Mouse (Mus musculus) liver, embryonic 15.5 days (tissue): ENCODE results near the gene Gp1ba. TPM values are rescaled to one million over a fixed set of nuclear protein-coding genes. Genes with fewer than 3 reads are reported as not detected.

Source experiments
- ATAC-seq: fragments of 200-750 bp; cut with Nextera tagmentation; 2 replicates; pipeline ENCODE4 v1.8.0; 2017; ENCODE audit warnings: moderate number of reproducible peaks, mild to moderate bottlenecking, moderate library complexity; ENCODE audit not compliant: insufficient read depth
- H3K27ac ChIP-seq: fragments of 300-500 bp; sonication (generic); replicated peaks from 2 replicates; pipeline ENCODE4 v1.5.1; 2015; ENCODE audit warnings: mild to moderate bottlenecking, inconsistent platforms
- H3K27me3 ChIP-seq: fragments of 300-500 bp; sonication (generic); 2 replicates; pipeline ENCODE4 v1.6.1; 2015; ENCODE audit warnings: mild to moderate bottlenecking, inconsistent platforms
- H3K36me3 ChIP-seq: fragments of 300-500 bp; sonication (generic); replicated peaks from 2 replicates; pipeline ENCODE4 v1.6.1; 2015; ENCODE audit warnings: moderate library complexity, mild to moderate bottlenecking, inconsistent platforms
- H3K4me1 ChIP-seq: fragments of 300-500 bp; sonication (generic); replicated peaks from 2 replicates; pipeline ENCODE4 v1.6.1; 2015; ENCODE audit warnings: inconsistent platforms
- H3K4me2 ChIP-seq: fragments of 300-500 bp; sonication (generic); 2 replicates; pipeline ENCODE4 v1.6.1; 2015; ENCODE audit warnings: moderate library complexity, mild to moderate bottlenecking, inconsistent platforms
- H3K4me3 ChIP-seq: fragments of 300-500 bp; sonication (generic); replicated peaks from 2 replicates; pipeline ENCODE4 v1.5.1; 2015; ENCODE audit warnings: mild to moderate bottlenecking, inconsistent platforms
- H3K9ac ChIP-seq: fragments of 300-500 bp; sonication (generic); 2 replicates; pipeline ENCODE4 v1.6.1; 2015; ENCODE audit warnings: moderate library complexity, mild to moderate bottlenecking, inconsistent platforms
- H3K9me3 ChIP-seq: fragments of 300-500 bp; sonication (generic); replicated peaks from 2 replicates; pipeline ENCODE4 v1.6.1; 2016; ENCODE audit warnings: inconsistent platforms
- WGBS: fragments of 180-500 bp; shearing (Covaris S2); methylation state at CpG from one replicate; pipeline ENCODE4 v1.1.7; 2015; ENCODE audit warnings: mixed read lengths; ENCODE audit not compliant: insufficient replicate concordance; 5-methylcytosine and 5-hydroxymethylcytosine counted together
- polyA plus RNA-seq: library from polyadenylated mRNA; unstranded; fragments of >200 nt; fragmentation: Nextera tagmentation; extraction: Ambion mirVana; gene quantifications from 2 replicates; pipeline ENCODE4 v1.2.1, GENCODE M21; 2015

Gene Gp1ba
- polyA plus RNA-seq, 1 experiment from 2014 or later, result 2.6 TPM

DNA sequence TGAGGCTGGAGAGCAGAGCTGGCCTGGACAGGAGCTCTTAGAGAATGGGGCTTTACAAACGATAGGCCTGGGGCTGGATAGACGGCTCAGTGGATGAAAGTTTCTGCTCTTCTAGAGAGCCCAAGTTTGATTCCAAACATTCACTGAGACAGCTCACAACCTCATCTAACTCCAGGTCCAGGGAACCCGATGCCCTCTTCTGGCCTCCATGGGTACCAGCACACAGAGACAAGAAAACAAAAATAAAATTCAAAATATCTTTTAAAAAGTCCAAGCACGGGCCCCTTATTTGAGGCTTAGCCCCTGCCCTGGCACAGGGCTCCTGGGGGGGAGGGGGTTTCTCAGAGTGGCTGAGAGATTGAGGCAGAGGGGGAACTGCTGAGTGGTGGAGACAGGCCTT lies 28.2 kb upstream of the Gp1ba start:
- H3K4me2 ChIP-seq, result no peak overlapping the region
- no peak overlapping the region for H3K9ac ChIP-seq
- no peak overlapping the region for H3K27ac ChIP-seq
- WGBS, result 70% methylated on average over 4 of the region's 4 CpGs
- ATAC-seq, result no peak
- no peaks in the 10 kb centered on the region for H3K9me3 ChIP-seq
- no peaks in the 10 kb centered on the region for H3K27me3 ChIP-seq
- no peak overlapping the region for H3K4me3 ChIP-seq
- peaks cover 14% of the 10 kb centered on the region for H3K4me1 ChIP-seq
- peaks cover 72% of the 10 kb centered on the region for H3K36me3 ChIP-seq

DNA sequence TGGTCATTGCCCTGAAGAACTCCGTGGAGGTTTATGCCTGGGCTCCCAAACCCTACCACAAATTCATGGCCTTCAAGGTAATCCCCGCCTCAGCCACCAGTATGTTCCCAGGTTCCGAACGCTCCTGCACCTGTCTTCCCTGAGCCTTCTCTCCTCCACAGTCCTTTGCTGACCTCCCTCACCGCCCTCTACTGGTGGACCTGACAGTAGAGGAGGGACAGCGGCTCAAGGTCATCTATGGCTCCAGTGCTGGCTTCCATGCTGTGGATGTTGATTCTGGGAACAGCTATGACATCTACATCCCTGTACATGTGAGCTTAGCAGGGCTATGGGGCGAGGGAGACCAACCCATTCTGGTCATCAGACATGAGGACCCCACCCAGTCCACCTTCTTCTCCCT lies 26.4 kb upstream of the Gp1ba start:
- ATAC-seq, result no peak
- Histone ChIP-seq H3K4me3 (no peak overlapping the region), H3K27ac (no peak overlapping the region), H3K36me3 (peaks cover 54% of the 10 kb centered on the region), H3K27me3 (0 out of 2 replicates have a peak, but pooled peaks cover 7% of the 10 kb centered on the region), H3K9me3 (no peaks in the 10 kb centered on the region), H3K4me2 (no peak overlapping the region), H3K9ac (no peak overlapping the region), H3K4me1 (peaks cover 16% of the 10 kb centered on the region)
- 73% methylated on average over 7 of the region's 7 CpGs for WGBS

DNA sequence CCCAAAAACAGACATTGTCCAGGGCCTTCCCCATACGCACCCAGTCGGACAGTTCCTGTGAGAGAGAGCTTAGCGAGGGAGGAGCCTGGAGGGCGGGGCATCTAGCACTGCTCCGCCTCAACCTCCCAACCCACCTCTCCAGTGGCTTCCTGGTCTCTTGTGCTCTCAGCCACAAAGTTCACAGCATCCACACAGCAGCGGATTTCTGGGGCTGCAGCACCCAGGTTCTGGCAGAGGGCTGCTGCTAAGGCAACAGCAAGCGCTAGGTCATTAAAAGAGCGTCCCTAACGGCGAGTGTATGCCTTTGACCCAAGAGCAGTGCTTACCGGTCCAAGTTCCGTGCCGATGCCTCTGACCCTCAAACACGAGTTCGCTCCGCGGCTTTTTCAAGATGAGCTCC lies 23.8 kb upstream of the Gp1ba start:
- peak overlapping the region; percentile 88 for H3K4me2 ChIP-seq
- H3K27me3 ChIP-seq, result 0 out of 2 replicates have a peak, but pooled peaks cover 7% of the 10 kb centered on the region
- H3K27ac ChIP-seq, result no peak overlapping the region
- peak overlapping the region; percentile 37; the same call in 1 of the 2 replicates for H3K9ac ChIP-seq
- 2% methylated on average over 17 of the region's 17 CpGs for WGBS
- H3K36me3 ChIP-seq, result peaks cover 29% of the 10 kb centered on the region
- peaks cover 16% of the 10 kb centered on the region for H3K4me1 ChIP-seq
- peak; percentile 80 for ATAC-seq
- H3K4me3 ChIP-seq, result peak overlapping the region; percentile 54
- H3K9me3 ChIP-seq, result no peaks in the 10 kb centered on the region

DNA sequence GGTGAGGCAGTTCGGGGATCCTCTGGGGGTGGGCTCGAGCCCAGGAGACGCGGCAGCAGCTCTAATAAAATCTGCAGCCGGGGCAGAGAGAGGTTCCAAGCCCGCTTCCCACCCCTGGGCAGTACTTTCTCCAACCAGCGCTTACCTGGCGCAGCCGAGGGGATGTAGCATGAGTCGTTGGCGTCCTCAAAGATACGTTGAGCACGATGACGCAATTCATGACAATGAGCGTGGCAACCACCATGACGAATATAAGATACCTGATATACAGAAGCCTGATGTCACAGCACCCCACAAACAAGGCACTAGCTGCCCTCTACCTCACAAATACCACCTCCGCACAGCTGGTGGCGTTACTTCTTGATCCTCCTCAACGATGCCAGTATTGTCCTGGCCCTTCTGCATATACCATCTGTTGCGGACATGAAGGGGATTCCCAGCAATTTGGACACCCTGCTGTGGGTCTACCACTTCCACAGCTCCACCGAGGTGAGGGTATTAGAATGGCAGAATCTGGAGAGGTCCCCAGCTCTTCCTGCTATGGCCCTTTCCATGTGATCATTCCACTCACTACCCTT lies 23.3 kb upstream of the Gp1ba start, which contains the start of gene 4930544D05Rik:
Gene 4930544D05Rik, plus strand, starts transcription at position 333 of the 578 bp plus-strand sequence.
- peak within 1 kb of the TSS; percentile 88 for H3K4me2 ChIP-seq
- 0 out of 2 replicates have a peak, but pooled peaks cover 7% of the 10 kb centered on the region for H3K27me3 ChIP-seq
- peak within 1 kb of the TSS; percentile 37; the same call in 1 of the 2 replicates for H3K9ac ChIP-seq
- peaks cover 16% of the 10 kb centered on the region for H3K4me1 ChIP-seq
- no peak for ATAC-seq
- no peak within 1 kb of the TSS for H3K27ac ChIP-seq
- H3K4me3 ChIP-seq, result peak within 1 kb of the TSS; percentile 54
- H3K36me3 ChIP-seq, result peaks cover 23% of the 10 kb centered on the region; the same call in 1 of the 2 replicates
- 17% methylated on average over 21 of the region's 21 CpGs for WGBS
- H3K9me3 ChIP-seq, result no peaks in the 10 kb centered on the region

DNA sequence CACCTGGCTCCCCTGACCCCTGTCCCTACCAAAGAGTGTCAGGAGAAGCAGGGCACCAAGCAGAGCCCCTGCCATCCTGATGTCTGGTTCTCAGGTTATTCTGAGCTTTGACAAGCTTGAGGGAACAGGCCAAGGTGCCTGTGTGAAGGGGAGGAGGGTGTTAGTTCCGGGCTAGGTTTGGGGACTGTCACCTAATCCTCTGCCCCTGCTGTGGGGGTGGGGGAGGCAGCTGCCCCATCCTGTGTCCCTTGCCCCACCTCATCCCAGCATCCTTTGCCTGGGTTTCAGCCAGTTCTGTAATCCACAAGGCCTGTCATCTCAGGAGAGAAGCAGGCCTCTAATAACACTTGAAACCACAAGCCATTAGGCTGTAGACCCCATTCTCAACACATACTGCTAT lies 19.8 kb upstream of the Gp1ba start, which contains the start of gene Chrne:
Gene Chrne, minus strand, starts transcription at position 116 of the 400 bp plus-strand sequence.
- no peak within 1 kb of the TSS for H3K27ac ChIP-seq
- H3K9me3 ChIP-seq, result no peaks in the 10 kb centered on the region
- H3K4me1 ChIP-seq, result peaks cover 18% of the 10 kb centered on the region
- 68% methylated on average over 1 of the region's 1 CpGs for WGBS
- no peak within 1 kb of the TSS for H3K9ac ChIP-seq
- no peak within 1 kb of the TSS for H3K4me2 ChIP-seq
- H3K27me3 ChIP-seq, result 0 out of 2 replicates have a peak, but pooled peaks cover 7% of the 10 kb centered on the region
- no peak within 1 kb of the TSS for H3K4me3 ChIP-seq
- no peaks in the 10 kb centered on the region for H3K36me3 ChIP-seq
- ATAC-seq, result no peak

DNA sequence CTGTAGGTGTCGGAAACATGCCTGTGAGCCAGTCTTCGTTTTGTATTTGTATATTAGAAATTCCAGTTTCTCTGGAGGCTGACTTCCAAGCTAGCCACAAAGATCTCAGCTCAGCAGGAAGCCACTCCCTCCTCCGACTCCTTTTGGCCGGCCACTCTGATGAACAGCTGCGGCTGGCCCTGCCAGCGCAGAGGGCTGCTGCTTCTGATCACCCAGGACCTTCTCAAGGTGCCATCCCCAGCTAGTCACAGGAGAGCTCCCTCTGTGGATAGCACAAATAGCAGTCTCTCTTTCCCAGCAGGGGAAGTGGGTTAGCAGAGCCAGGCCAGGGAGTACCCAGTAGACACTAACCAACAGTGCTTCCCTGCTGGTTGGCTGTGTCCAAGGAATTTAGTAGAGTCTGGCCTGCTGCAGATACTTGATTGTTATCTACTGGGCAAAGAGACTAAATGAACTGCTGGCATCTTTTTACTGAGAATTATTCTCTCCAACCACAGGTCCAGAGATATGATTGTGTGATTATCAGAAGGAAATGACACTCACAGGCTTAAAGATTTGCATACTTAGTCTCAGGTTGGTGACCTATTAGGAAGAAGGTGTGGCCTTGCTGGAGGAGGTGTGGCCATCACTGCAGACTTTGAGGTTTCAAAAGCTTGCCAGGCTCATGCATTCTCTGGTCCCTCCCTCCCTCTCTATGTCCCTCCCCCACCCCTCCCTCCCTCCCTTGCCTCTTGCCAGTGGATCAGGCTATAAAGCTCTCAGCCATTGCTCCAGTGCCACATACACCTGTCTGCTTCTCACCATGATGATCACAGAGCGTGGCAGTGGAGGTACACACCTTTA lies 16.7 kb upstream of the Gp1ba start:
- WGBS, result 51% methylated on average over 7 of the region's 7 CpGs
- no peak for ATAC-seq

DNA sequence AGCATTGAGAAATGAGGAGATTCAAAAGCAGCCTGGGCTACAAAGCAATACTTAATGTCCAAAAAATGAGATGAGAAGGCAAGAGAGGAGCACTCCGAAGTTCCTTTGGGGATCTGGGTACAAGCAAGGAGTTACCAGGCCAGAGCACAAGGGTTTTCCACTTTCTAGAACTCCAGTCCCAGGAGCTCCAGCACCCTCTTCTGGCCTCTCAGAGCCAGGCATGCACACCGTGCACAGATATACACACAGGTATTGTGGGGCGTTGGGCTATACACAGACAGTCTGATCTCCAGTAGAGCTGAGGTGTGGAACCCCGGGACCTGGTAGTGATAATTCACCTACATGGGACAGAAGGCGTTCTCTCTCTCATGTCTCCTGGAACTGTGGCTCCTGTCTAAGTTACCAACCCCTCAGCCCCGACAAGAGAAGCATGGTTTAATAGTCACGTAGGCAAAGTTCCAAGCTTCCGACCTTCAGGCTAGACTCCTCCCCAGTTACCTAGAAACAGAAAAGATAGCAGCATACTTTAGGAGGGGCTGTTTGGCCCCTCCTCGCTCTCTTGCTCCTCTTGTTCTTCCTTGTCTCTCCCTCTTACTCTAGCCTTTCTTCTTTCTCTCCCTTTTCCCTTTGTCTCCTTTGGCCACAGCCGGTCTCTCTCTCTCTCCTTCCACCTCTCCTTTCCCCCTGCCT lies 15.7 kb upstream of the Gp1ba start:
- no peak overlapping the region for H3K9ac ChIP-seq
- peaks cover 7% of the 10 kb centered on the region; the same call in 1 of the 2 replicates for H3K4me1 ChIP-seq
- H3K4me2 ChIP-seq, result no peak overlapping the region
- no peak overlapping the region for H3K4me3 ChIP-seq
- no peaks in the 10 kb centered on the region for H3K36me3 ChIP-seq
- no peak overlapping the region for H3K27ac ChIP-seq
- H3K9me3 ChIP-seq, result no peaks in the 10 kb centered on the region
- 74% methylated on average over 10 of the region's 10 CpGs for WGBS
- H3K27me3 ChIP-seq, result no peaks in the 10 kb centered on the region
- ATAC-seq, result no peak

More for the DNA sequence above, 16.7 kb upstream of the Gp1ba start:
- Histone ChIP-seq H3K27me3 (no peaks in the 10 kb centered on the region), H3K9ac (no peak overlapping the region), H3K9me3 (no peaks in the 10 kb centered on the region), H3K4me2 (no peak overlapping the region), H3K27ac (no peak overlapping the region), H3K36me3 (no peaks in the 10 kb centered on the region), H3K4me3 (no peak overlapping the region), H3K4me1 (peaks cover 7% of the 10 kb centered on the region; the same call in 1 of the 2 replicates)

DNA sequence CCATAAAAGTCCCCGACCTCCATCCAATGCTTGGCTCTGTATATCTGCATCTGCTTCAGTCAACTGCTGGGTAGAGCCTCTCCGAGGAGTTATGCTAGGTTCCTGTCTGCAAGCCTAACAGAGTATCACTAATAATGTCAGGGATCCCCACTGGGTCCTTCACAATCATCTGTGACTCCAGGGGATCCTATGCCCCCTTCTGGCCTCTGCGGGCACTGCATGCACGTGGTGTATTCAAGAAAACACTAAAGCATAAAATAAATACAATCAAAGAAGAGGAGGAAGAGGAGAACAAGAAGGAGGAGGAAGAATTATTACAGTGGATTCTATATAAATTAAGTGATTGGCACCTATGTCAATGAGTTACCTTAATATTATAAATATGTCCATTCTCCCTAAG lies 13.4 kb upstream of the Gp1ba start:
- H3K27me3 ChIP-seq, result no peaks in the 10 kb centered on the region
- H3K4me1 ChIP-seq, result peaks cover 17% of the 10 kb centered on the region
- no peak overlapping the region for H3K4me2 ChIP-seq
- 29% methylated on average over 4 of the region's 4 CpGs for WGBS
- no peak overlapping the region for H3K9ac ChIP-seq
- ATAC-seq, result no peak
- no peak overlapping the region for H3K27ac ChIP-seq
- H3K36me3 ChIP-seq, result no peaks in the 10 kb centered on the region
- H3K9me3 ChIP-seq, result no peaks in the 10 kb centered on the region
- no peak overlapping the region for H3K4me3 ChIP-seq

DNA sequence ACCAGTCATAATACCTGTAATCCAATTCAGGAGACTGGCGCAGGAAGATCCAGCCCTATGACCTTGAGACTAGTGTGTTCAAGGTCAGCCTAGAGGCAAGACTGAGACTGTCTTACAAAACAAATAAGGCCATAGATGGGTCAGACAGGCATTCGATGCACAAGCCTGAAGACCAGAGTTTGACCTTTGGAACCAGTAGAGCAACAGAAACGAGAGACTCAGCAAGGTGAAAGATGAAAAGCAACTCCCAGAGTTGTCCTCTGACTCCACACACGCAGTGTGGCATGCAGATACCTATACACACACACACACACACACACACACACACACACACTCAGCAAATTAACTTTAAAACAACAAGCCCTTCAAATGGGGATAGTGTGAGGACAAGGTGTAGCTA lies 12.0 kb upstream of the Gp1ba start:
- no peak for ATAC-seq
- H3K36me3 ChIP-seq, result no peaks in the 10 kb centered on the region
- no peak overlapping the region for H3K27ac ChIP-seq
- 58% methylated on average over 4 of the region's 4 CpGs for WGBS
- H3K4me3 ChIP-seq, result no peak overlapping the region
- peaks cover 20% of the 10 kb centered on the region for H3K4me1 ChIP-seq
- no peak overlapping the region for H3K4me2 ChIP-seq
- no peak overlapping the region for H3K9ac ChIP-seq
- no peaks in the 10 kb centered on the region for H3K9me3 ChIP-seq
- no peaks in the 10 kb centered on the region for H3K27me3 ChIP-seq

DNA sequence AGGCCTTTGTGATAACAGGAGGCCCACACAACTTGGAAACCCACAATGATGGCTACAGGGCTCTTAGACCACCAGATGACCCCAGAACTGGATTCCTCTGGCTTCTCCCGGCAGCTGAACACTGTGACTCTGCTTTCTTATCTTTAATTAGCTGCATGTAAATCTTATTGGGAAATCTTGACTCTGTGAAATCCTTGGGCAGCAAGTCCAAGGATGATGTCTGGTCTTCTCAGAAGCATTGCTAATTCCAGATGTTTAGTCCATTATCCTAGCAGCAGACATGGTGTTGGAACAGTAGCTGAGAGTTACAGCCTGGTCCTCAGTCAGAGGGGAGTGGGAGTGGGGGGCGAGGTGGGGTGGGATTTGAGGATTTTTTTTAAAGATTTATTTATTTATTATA lies 10.5 kb upstream of the Gp1ba start:
- H3K4me2 ChIP-seq, result no peak overlapping the region
- H3K27me3 ChIP-seq, result no peaks in the 10 kb centered on the region
- no peak overlapping the region for H3K9ac ChIP-seq
- peaks cover 17% of the 10 kb centered on the region for H3K4me1 ChIP-seq
- ATAC-seq, result no peak
- H3K4me3 ChIP-seq, result no peak overlapping the region
- 48% methylated on average over 2 of the region's 2 CpGs for WGBS
- no peaks in the 10 kb centered on the region for H3K9me3 ChIP-seq
- no peaks in the 10 kb centered on the region for H3K36me3 ChIP-seq
- H3K27ac ChIP-seq, result no peak overlapping the region

DNA sequence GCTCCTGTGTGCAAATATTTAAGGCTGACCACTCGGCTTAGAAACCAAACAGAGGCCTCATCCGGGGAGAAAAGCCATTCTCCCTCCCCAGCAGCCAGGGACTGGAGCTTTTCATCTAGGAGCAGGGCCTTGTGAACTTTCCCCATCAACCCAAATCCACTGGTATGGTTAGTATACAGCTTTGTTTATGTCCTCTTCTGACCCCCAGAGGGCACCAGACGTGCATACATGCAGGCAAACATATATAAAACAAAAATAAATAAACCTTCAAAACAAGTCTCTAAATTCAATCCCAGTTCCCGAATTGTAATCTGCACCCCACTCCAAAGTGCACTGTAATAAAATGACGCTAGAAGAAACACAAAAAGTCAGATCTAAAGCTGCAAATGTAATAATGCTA lies 9.4 kb upstream of the Gp1ba start:
- Histone ChIP-seq H3K9me3 (no peaks in the 10 kb centered on the region), H3K27ac (no peak overlapping the region), H3K4me2 (no peak overlapping the region), H3K36me3 (no peaks in the 10 kb centered on the region), H3K27me3 (no peaks in the 10 kb centered on the region), H3K9ac (no peak overlapping the region), H3K4me1 (peaks cover 17% of the 10 kb centered on the region), H3K4me3 (no peak overlapping the region)
- ATAC-seq, result no peak
- WGBS, result 34% methylated on average over 5 of the region's 5 CpGs
